In genomic region chr3:145412137-145412536, GRCm38 (mm10) we compare ENCODE assay signal across 21 mouse cellular contexts.
DNase-seq lines count a peak whose midpoint lies in the region; ATAC-seq and TF ChIP-seq lines count a peak whose summit lies in the region.
"Had no signal": no experiment of that assay in that cellular context is flagged by ENCODE, and none has a peak within 500 bp of the region (broad histone marks: within the 10 kb centered on the region; RNA-seq: fewer than 3 reads in every experiment).

No protein-coding gene starts in this region.

- H3K4me2 ChIP-seq in lung, postnatal 0 days (replicated peaks; ENCODE audit: low read depth, low read length): no peak overlapping the region
- no peak overlapping the region for H3K4me2 ChIP-seq in stomach, postnatal 0 days (replicated peaks; ENCODE audit: low read depth)
- H3K4me2 ChIP-seq: embryonic facial prominence, embryonic 13.5 days had no signal

- intact Hi-C loops in gastrocnemius, adult 2 months (cut with DNase I): no loop called here

- TF ChIP-seq CTCF in gastrocnemius, adult 2 months (IDR thresholded peaks at IDR 0.05): peak; percentile 30; the same call in 1 of the 2 replicates
- TF ChIP-seq CTCF in lung, postnatal 0 days (IDR thresholded peaks at IDR 0.05): peak; percentile 45
- 0 out of 2 replicates have a peak, but pooled peaks have one; percentile 21 for TF ChIP-seq CTCF in bone marrow, adult 2 months (IDR thresholded peaks at IDR 0.05; ENCODE audit: control insufficient read depth, insufficient read depth, low read length)
- TF ChIP-seq CTCF in stomach, postnatal 0 days (IDR thresholded peaks at IDR 0.05; ENCODE audit: low read depth): peak; percentile 58

- no peaks in the 10 kb centered on the region for H3K9me3 ChIP-seq in lung, postnatal 0 days (ENCODE audit: low read length)
- no peaks in the 10 kb centered on the region for H3K9me3 ChIP-seq in stomach, postnatal 0 days (ENCODE audit: control insufficient read depth, low read length)
- no peaks in the 10 kb centered on the region for H3K9me3 ChIP-seq in limb, embryonic 10.5 days (replicated peaks)
- H3K9me3 ChIP-seq: embryonic facial prominence, embryonic 13.5 days; G1E had no signal

- no peaks in the 10 kb centered on the region for H3K27me3 ChIP-seq in lung, postnatal 0 days (replicated peaks; ENCODE audit: insufficient read depth, low read length)
- no peaks in the 10 kb centered on the region for H3K27me3 ChIP-seq in stomach, postnatal 0 days (ENCODE audit: control insufficient read depth, insufficient read depth, low read length)
- no peaks in the 10 kb centered on the region for H3K27me3 ChIP-seq in limb, embryonic 10.5 days (ENCODE audit: low read depth, poor library complexity, severe bottlenecking)
- H3K27me3 ChIP-seq: embryonic facial prominence, embryonic 13.5 days had no signal

- no peaks in the 10 kb centered on the region for H3K4me1 ChIP-seq in lung, postnatal 0 days (ENCODE audit: insufficient read depth, low read depth, low read length)
- no peaks in the 10 kb centered on the region for H3K4me1 ChIP-seq in bone marrow, adult 2 months (ENCODE audit: control insufficient read depth, insufficient read depth, low read length)
- H3K4me1 ChIP-seq in stomach, postnatal 0 days (replicated peaks; ENCODE audit: control insufficient read depth, insufficient read depth): no peaks in the 10 kb centered on the region
- H3K4me1 ChIP-seq in limb, embryonic 10.5 days: no peaks in the 10 kb centered on the region
- H3K4me1 ChIP-seq: embryonic facial prominence, embryonic 13.5 days had no signal

- H3K9ac ChIP-seq in lung, postnatal 0 days (replicated peaks; ENCODE audit: low read depth): no peak overlapping the region
- H3K9ac ChIP-seq in stomach, postnatal 0 days (ENCODE audit: low read length): no peak overlapping the region
- H3K9ac ChIP-seq: embryonic facial prominence, embryonic 13.5 days had no signal

- DNase-seq in gastrocnemius, adult 2 months: no peak
- DNase-seq in gastrocnemius, postnatal 4 days (ENCODE audit: low spot score in 2 of 2): no peak
- DNase-seq in lung, postnatal 0 days (ENCODE audit: low spot score): no peak
- DNase-seq in lung, postnatal 36 days: no peak
- DNase-seq in stomach, postnatal 0 days (ENCODE audit: low spot score): no peak
- DNase-seq in limb, embryonic 10.5 days (ENCODE audit: low spot score): no peak
- no peak for DNase-seq in kidney, adult 11 months
- DNase-seq: adrenal gland, postnatal 10 days; cerebellum, adult 18-20 months; gastrocnemius, postnatal 14 days; heart, postnatal 14 days; kidney, adult 18-20 months; layer of hippocampus, adult 9-11 months; lung, postnatal 10 days; midbrain, embryonic 14.5 days; right cerebral cortex, postnatal 25 days; thymus, postnatal 36 days had no signal

- H3K36me3 ChIP-seq in lung, postnatal 0 days (ENCODE audit: insufficient read depth, low read length): no peaks in the 10 kb centered on the region
- no peaks in the 10 kb centered on the region for H3K36me3 ChIP-seq in stomach, postnatal 0 days (ENCODE audit: control insufficient read depth, insufficient read depth, low read length)
- no peaks in the 10 kb centered on the region for H3K36me3 ChIP-seq in limb, embryonic 10.5 days
- H3K36me3 ChIP-seq: embryonic facial prominence, embryonic 13.5 days; G1E had no signal

- no peak for TF ChIP-seq EP300 in lung, postnatal 0 days (IDR thresholded peaks at IDR 0.05)
- no peak for TF ChIP-seq EP300 in stomach, postnatal 0 days (optimal IDR thresholded peaks at IDR 0.05)

- WGBS in lung, postnatal 0 days: 31% methylated on average over 4 of the region's 4 CpGs
- WGBS in bone marrow, adult 2 months: 38% methylated on average over 4 of the region's 4 CpGs
- 45% methylated on average over 4 of the region's 4 CpGs for WGBS in stomach, postnatal 0 days
- 28% methylated on average over 4 of the region's 4 CpGs for WGBS in limb, embryonic 10.5 days

- H3K27ac ChIP-seq in gastrocnemius, adult 2 months: no peak overlapping the region
- H3K27ac ChIP-seq in lung, postnatal 0 days (ENCODE audit: low read length): no peak overlapping the region
- no peak overlapping the region for H3K27ac ChIP-seq in bone marrow, adult 2 months (ENCODE audit: control insufficient read depth, insufficient read depth, low read depth, low read length, poor library complexity)
- no peak overlapping the region for H3K27ac ChIP-seq in stomach, postnatal 0 days (replicated peaks)
- no peak overlapping the region for H3K27ac ChIP-seq in limb, embryonic 10.5 days
- H3K27ac ChIP-seq: embryonic facial prominence, embryonic 13.5 days had no signal

- no peak overlapping the region for H3K4me3 ChIP-seq in gastrocnemius, adult 2 months
- H3K4me3 ChIP-seq in lung, postnatal 0 days (ENCODE audit: low read depth, low read length): no peak overlapping the region
- no peak overlapping the region for H3K4me3 ChIP-seq in bone marrow, adult 2 months (replicated peaks; ENCODE audit: control insufficient read depth, low read depth, low read length)
- H3K4me3 ChIP-seq in stomach, postnatal 0 days (ENCODE audit: low read depth, low read length): no peak overlapping the region
- no peak overlapping the region for H3K4me3 ChIP-seq in limb, embryonic 10.5 days
- H3K4me3 ChIP-seq: embryonic facial prominence, embryonic 13.5 days had no signal

- ATAC-seq in lung, postnatal 0 days: peak; percentile 54
- ATAC-seq in stomach, postnatal 0 days (ENCODE audit: low FRiP score, low TSS enrichment): no peak
- ATAC-seq: forebrain, embryonic 14.5 days had no signal

- TF ChIP-seq POLR2A in bone marrow, adult 2 months (IDR thresholded peaks at IDR 0.05; ENCODE audit: borderline replicate concordance, control insufficient read depth, low read depth, low read length): no peak
